10 mouse cellular contexts compared by ENCODE assay signal in genomic region chr16:4289507-4289906, GRCm38 (mm10).
DNase-seq lines count a peak whose midpoint lies in the region; ATAC-seq and TF ChIP-seq lines count a peak whose summit lies in the region.
"Had no signal": no experiment of that assay in that cellular context is flagged by ENCODE, and none has a peak within 500 bp of the region (broad histone marks: within the 10 kb centered on the region; RNA-seq: fewer than 3 reads in every experiment).

No protein-coding gene starts in this region.

- H3K27me3 ChIP-seq in forebrain, embryonic 14.5 days (replicated peaks; ENCODE audit: control insufficient read depth, insufficient read depth, low read length): no peaks in the 10 kb centered on the region
- H3K27me3 ChIP-seq in forebrain, embryonic 12.5 days: no peaks in the 10 kb centered on the region
- H3K27me3 ChIP-seq in liver, adult 2 months (ENCODE audit: control insufficient read depth, insufficient read depth, low read length): no peaks in the 10 kb centered on the region
- H3K27me3 ChIP-seq in Patski: no peaks in the 10 kb centered on the region
- H3K27me3 ChIP-seq in limb, embryonic 10.5 days (ENCODE audit: low read depth, poor library complexity, severe bottlenecking): no peaks in the 10 kb centered on the region
- H3K27me3 ChIP-seq: megakaryocyte, embryonic 14.5 days had no signal

- no peaks in the 10 kb centered on the region for H3K9me3 ChIP-seq in forebrain, embryonic 14.5 days (replicated peaks; ENCODE audit: control insufficient read depth, low read length)
- H3K9me3 ChIP-seq in forebrain, embryonic 12.5 days: no peaks in the 10 kb centered on the region
- no peaks in the 10 kb centered on the region for H3K9me3 ChIP-seq in limb, embryonic 10.5 days (replicated peaks)
- H3K9me3 ChIP-seq: megakaryocyte, embryonic 14.5 days had no signal

- TF ChIP-seq POLR2A in liver, adult 2 months (IDR thresholded peaks at IDR 0.05; ENCODE audit: extremely low read depth, insufficient read depth, low read length): no peak

- no peak for ATAC-seq in forebrain, embryonic 14.5 days
- no peak for ATAC-seq in forebrain, embryonic 12.5 days (ENCODE audit: low FRiP score)
- no peak for ATAC-seq in Patski
- no peak for ATAC-seq in megakaryocyte-erythroid progenitor cell, adult 5-6 weeks (replicated peaks; ENCODE audit: low FRiP score, low TSS enrichment, poor library complexity, severe bottlenecking)
- ATAC-seq: hindbrain, embryonic 16.5 days had no signal

- CTCF ChIA-PET in Patski (lab: Charles Lee): interaction anchor here (1.0 to 1.3 kb wide), 2 partner anchors 14 to 180 kb away, joined by 3 to 5 read pairs; no protein-coding TSS in a partner anchor

- no peaks in the 10 kb centered on the region for H3K4me1 ChIP-seq in forebrain, embryonic 14.5 days (ENCODE audit: control insufficient read depth, insufficient read depth, low read length)
- H3K4me1 ChIP-seq in forebrain, embryonic 12.5 days: no peaks in the 10 kb centered on the region
- H3K4me1 ChIP-seq in liver, adult 2 months (ENCODE audit: control insufficient read depth, insufficient read depth, low read length): no peaks in the 10 kb centered on the region
- no peaks in the 10 kb centered on the region for H3K4me1 ChIP-seq in limb, embryonic 10.5 days

- no peak overlapping the region for H3K9ac ChIP-seq in forebrain, embryonic 14.5 days (ENCODE audit: low read length)
- no peak overlapping the region for H3K9ac ChIP-seq in forebrain, embryonic 12.5 days
- no peak overlapping the region for H3K9ac ChIP-seq in liver, adult 2 months (ENCODE audit: low read depth, low read length)

- no peak overlapping the region for H3K27ac ChIP-seq in forebrain, embryonic 14.5 days (ENCODE audit: low read depth, low read length)
- no peak overlapping the region for H3K27ac ChIP-seq in forebrain, embryonic 12.5 days
- no peak overlapping the region for H3K27ac ChIP-seq in liver, adult 2 months (replicated peaks; ENCODE audit: insufficient read depth, low read depth, low read length)
- no peak overlapping the region for H3K27ac ChIP-seq in limb, embryonic 10.5 days

- no peaks in the 10 kb centered on the region for H3K79me2 ChIP-seq in liver, adult 2 months (ENCODE audit: control insufficient read depth, insufficient read depth, low read length)

- no peak overlapping the region for H3K4me3 ChIP-seq in forebrain, embryonic 14.5 days (ENCODE audit: low read depth, low read length)
- H3K4me3 ChIP-seq in forebrain, embryonic 12.5 days (replicated peaks): no peak overlapping the region
- H3K4me3 ChIP-seq in liver, adult 2 months (ENCODE audit: insufficient read depth, low read depth, low read length): no peak overlapping the region
- H3K4me3 ChIP-seq in limb, embryonic 10.5 days: no peak overlapping the region
- H3K4me3 ChIP-seq: megakaryocyte, embryonic 14.5 days had no signal

- in situ Hi-C loops in Patski (cut with MboI; ENCODE audit: low pct_unique_long_range_greater_than_20kb): no loop called here

- no peak for TF ChIP-seq CTCF in liver, adult 2 months (IDR thresholded peaks at IDR 0.05; ENCODE audit: low read depth, low read length)
- peak; percentile 79 for TF ChIP-seq CTCF in Patski (IDR thresholded peaks at IDR 0.05)

- H3K4me2 ChIP-seq in forebrain, embryonic 14.5 days (ENCODE audit: low read length): no peak overlapping the region
- H3K4me2 ChIP-seq in forebrain, embryonic 12.5 days: no peak overlapping the region

- 0 out of 2 replicates have a peak, but pooled peaks cover 6% of the 10 kb centered on the region for H3K36me3 ChIP-seq in forebrain, embryonic 14.5 days (ENCODE audit: control insufficient read depth, insufficient read depth, low read length)
- no peaks in the 10 kb centered on the region; the same call in 1 of the 2 replicates for H3K36me3 ChIP-seq in forebrain, embryonic 12.5 days (replicated peaks)
- peaks cover 7% of the 10 kb centered on the region for H3K36me3 ChIP-seq in liver, adult 2 months (ENCODE audit: control insufficient read depth, insufficient read depth, low read length)
- no peaks in the 10 kb centered on the region for H3K36me3 ChIP-seq in limb, embryonic 10.5 days

- DNase-seq in forebrain, embryonic 14.5 days (ENCODE audit: low spot score): peak; percentile 39
- peak; percentile 24 for DNase-seq in liver, adult 2 months (ENCODE audit: extremely low read depth, low read depth, low spot score)
- DNase-seq in liver (no peak), Patski (ENCODE audit: low read depth, low spot score) (no peak)
- peak; percentile 35 for DNase-seq in naive thymus-derived CD4-positive, alpha-beta T cell, adult 2 months (ENCODE audit: low read depth)
- DNase-seq in limb, embryonic 10.5 days (ENCODE audit: low spot score): no peak

- POLR2A ChIA-PET in Patski (lab: Charles Lee): interaction anchor here (0.6 kb wide), 1 partner anchor 190 kb away, joined by 3 read pairs; no protein-coding TSS in a partner anchor

Comparison
In these comparisons a context has a peak if more than half of its experiments do, and no peak if none do; other contexts are left out.
1. DNase-seq: peak in forebrain, embryonic 14.5 days (single experiment), liver, adult 2 months (single experiment) and naive thymus-derived CD4-positive, alpha-beta T cell, adult 2 months (single experiment); none in liver (single experiment), Patski (single experiment) and limb, embryonic 10.5 days (single experiment).